Mouse (Mus musculus): ENCODE data around the gene Prss48.

Prss48 gene

GRCm38 (mm10) chr3:86002423-86002822 lies at the start of gene Prss48:
Gene Prss48 (minus strand): TSS chr3:86002491.
- peak; percentile 7 for DNase-seq (ENCODE audit: low read depth)

DNA sequence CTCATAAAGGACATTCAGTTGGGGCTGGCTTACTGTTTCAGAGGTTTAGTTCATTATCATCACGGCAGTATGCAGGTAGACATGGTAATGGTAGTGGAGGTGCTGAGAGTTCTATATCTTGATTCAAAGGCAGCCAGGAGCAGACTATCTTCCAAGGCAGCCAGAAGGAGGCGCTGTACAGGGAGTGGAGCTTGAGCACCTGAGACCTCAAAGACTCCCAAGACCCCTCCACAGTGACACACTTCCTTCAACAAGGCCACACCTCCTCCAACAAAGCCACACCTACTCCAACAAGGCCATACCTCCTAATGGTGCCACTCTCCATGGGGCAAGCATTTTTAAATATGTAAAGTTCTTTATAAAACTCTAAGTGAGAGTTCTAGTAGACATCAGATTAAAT lies 46.8 kb upstream of the Prss48 start:
- DNase-seq (ENCODE audit: low read depth) = no peak

DNA sequence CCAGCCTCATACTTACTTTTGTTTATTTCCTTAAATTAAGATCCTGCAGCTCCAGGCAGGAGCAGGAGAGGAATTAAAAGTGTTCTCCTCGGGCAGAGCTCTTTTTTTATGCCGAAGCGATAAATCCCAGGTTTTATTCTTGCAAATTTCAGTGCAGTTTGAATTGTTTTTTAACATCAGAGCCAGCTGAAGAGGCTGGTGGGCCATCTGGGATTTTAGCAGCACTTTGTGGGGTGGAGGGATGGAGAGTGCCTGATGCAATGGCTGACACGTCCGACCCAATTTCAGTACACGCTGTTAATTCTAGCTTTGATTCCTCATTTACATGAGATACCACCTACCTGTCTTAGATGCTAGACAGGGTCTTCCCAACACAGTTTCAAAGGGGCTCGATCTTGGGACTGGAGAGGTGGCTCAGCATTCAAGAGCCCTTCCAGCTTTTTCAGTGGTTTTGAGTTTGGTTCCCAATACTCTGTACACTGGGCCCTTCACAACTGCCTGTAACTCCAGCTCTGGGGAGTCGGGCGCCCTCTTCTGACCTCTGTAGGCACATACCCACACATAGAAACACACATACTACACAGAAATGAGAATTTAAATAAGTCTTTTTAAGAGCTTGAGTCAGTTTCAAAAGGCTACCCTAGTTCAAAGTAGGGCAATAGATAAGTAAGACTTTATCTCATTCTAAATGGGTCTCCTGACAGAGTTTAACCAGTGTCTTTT lies 45.6 kb upstream of the Prss48 start:
- DNase-seq (ENCODE audit: low read depth) = no peak

DNA sequence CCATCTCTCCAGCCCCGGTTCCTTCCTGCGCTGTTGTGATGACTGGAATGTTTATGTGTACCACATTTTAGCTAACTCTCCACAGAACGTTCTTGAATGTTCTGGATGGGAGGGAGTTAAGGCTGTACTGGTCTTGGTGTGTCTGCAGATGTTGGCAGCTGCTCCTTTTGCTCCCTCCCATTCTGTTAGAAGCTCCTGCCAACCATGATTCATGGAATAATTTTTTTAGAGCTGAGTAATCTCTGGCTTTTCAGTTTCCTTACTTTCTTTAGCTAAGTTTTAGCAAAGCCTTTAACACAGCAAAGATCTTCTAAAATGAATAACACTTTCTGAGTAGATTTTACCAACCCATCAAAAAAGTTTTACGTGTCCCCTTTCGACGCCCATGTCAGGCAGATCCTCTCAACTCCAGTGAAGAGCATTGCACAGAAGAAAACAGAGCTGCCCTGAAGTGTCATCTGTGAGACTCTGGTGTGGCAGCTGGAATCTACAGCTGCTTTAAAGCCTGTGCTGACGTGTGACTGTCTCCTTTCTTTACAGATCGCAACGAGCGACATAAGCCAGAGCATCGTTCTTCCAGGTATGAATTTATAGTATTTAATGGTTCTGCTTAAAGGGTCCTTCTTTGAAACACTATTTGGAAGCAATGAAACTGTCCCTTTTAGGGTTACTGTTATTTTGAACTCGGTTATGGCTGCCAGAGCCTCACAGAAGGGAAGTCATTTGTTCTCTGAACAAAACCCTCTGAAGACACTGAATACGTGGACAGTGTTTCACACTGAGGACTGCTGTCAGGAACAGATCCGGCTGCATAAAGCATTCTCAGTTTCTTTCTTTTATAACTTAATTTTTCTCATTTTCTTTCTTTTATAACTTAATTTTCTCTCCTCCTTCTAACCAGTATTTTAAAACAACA lies 38.3 kb upstream of the Prss48 start:
- DNase-seq (ENCODE audit: low read depth) = no peak

DNA sequence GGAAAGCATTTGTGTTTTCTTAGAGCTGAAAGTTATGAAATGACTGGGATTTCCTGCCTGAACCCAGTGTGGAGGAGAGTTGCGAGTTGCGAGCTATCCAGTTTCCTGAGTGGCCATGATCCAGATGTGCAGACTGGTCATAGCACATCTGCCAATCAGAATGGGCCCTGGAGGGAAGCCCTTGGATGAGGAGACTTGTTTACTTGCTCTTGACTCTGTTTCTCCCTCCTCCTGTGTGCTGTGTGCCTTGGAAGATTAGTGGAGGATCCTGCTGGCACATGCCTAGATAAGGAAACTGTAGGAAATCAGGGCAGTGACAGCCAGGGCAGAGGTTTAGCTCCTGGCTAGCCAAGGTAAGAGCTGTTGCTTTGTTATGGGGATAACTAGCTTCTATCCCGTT lies 36.4 kb upstream of the Prss48 start:
- no peak for DNase-seq (ENCODE audit: low read depth)

- no peak for DNase-seq (ENCODE audit: low read depth)
These were observed 35.7 kb upstream of the Prss48 start for GRCm38 (mm10) chr3:86037926-86038484.

- no peak for DNase-seq (ENCODE audit: low read depth)
These were observed 31.3 kb upstream of the Prss48 start for GRCm38 (mm10) chr3:86033455-86034090.

GRCm38 (mm10) chr3:86030566-86030965 lies 28.3 kb upstream of the Prss48 start:
- no peak for DNase-seq (ENCODE audit: low read depth)

DNA sequence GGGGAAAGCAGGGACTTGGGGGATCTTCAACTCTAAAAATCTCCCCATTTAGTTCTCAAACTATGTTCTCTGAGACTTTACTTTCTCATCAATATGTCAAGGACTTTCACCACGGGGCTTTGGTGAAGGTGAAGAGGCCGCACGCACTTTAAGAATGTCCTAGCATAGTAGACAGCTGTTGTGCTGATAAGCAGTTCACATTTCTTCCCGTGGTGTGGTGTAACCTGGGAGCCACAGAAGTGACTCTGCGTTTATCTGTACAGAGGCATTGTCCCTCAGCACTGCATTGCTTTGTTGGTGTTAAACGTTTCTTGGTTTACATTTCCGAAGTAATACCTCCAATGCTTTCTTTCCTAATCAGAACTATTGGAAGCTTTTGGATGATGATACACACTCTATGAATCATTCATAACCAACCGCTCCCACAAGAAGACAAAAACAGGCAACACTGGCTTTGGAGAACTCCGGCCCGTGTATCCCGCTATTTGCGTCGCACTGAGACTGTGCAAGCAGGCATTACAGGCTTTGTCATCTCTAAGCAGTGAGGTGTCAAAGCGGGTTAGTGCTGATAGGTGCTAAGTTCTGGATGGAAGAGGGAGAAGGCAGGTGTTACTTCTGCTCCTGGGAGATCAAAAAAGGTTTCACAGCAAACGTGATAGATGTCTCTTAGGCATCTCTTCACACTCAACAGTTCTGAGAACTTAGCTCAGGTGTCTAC lies 26.5 kb upstream of the Prss48 start:
- DNase-seq (ENCODE audit: low read depth) = no peak

DNA sequence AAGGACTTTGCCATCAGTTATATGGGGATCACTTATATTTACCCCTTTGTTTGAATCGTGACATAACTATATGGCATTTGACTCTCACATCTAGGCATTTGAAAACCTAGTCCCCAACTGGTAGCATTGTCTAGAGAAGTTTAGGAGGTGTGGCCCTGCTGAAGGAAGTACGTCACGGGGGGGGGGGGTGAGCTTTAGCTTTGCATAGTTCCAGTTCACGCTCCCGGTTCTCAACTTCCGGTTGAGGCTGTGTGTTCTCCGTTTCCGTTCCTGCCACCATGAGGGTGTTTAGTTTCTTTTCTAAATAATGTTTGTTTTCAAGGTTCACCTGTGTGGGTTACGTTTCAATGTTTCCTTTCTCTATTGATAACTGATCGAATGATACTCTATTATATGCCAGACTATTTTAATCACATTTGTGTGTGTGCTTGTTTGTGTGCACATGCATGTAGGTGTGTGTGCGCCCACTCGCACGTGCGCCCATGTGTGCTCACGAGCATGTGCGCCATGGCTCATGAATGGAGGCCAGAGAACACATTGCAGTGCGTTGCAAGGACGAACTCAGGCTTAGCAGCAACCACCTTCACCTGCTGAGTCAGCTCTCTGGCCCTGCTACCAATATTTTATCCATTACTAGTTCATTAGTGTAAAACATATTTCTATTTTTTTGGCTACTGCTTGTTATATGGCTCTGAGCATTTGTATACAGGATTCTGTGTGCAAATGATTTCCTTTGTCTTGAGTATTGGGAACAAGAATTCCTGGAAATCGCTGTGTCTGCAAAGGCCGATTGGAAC lies 23.2 kb upstream of the Prss48 start:
- DNase-seq (ENCODE audit: low read depth) = no peak

- DNase-seq (ENCODE audit: low read depth) = no peak
These were observed 21.9 kb upstream of the Prss48 start for GRCm38 (mm10) chr3:86024065-86024795.

DNA sequence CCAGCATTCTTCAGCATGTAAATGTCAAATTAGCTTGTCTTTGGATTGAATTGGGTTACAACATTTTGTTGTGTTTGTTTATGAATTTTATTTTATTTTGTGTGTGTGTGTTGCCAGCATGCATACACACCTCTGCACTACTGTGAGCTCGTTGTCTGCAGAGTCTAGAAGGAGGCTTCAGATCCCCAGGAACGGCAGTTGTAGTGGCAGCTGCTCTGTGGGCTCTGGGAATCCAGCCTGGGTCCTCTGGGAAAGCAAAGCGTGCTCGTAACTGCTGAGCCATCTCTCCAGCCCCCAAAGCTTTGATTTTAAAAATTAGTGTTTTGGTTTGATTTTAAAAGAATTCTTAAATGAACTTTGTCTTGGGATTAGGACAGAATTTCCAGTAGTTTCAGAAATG lies 19.4 kb upstream of the Prss48 start:
- DNase-seq (ENCODE audit: low read depth) = no peak

DNA sequence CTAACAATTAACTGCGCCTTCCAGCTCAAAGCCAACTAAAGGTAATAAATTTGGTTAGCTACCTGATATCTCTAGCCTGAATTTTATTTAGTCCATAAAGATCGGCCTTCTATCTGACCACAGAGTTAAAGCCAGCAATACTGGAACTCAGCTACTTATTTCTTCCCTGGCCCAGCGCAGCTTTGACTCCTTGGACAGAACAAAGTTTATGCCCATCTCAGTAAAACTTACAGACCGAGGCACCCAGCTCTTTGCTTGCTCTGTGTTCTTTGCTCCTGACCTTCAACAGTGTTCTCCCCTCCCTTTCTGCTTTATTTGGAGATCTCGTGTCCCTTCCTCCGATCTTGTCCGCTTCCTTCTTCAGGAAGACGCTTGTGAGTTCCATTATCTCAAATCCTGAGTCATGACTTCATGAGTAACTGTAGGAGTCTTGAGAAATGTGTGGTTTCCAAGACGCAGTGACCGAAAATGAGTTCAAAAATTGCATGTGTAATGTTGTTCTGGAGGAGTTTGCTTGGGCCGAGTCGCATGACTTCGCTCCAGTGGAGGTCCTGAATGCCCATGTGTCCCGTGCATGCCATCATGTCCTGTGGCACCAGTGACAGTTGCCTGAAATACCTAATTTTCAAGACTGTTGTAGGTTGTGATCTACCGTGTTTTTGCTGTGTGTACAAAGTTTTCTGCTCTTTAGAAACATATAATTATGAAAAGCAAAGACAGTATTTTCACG lies 18.8 kb upstream of the Prss48 start:
- DNase-seq (ENCODE audit: low read depth) = no peak

- DNase-seq (ENCODE audit: low read depth) = no peak
These were observed 15.2 kb upstream of the Prss48 start for GRCm38 (mm10) chr3:86017484-86017883.

DNA sequence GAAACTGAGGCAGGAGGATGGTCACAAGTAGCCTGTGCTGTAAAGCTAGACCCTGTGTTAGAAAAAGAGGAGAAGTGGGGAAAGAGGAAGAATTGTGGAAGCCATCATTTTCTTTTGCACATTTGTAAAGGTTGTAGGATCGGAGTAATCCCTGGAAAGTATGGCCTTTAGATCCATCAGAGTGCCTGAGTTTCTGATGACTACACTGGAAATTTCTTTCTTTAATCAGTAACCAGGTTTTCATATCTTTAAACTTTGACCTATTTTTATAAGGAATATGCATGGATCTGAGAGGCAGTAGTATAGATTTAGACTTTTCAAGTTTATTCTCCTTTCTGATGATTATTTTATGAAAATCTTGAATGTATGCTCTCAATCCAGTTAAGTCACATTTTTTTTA lies 14.7 kb upstream of the Prss48 start:
- no peak for DNase-seq (ENCODE audit: low read depth)

- DNase-seq (ENCODE audit: low read depth) = no peak
These were observed 11.5 kb upstream of the Prss48 start for GRCm38 (mm10) chr3:86013837-86014236.

GRCm38 (mm10) chr3:86011833-86012232 lies 9.5 kb upstream of the Prss48 start:
- no peak for DNase-seq (ENCODE audit: low read depth)

- DNase-seq (ENCODE audit: low read depth) = no peak
These were observed 9.1 kb upstream of the Prss48 start for GRCm38 (mm10) chr3:86011373-86011772.

- no peak for DNase-seq (ENCODE audit: low read depth)
These were observed 8.3 kb upstream of the Prss48 start for GRCm38 (mm10) chr3:86010618-86011017.

DNA sequence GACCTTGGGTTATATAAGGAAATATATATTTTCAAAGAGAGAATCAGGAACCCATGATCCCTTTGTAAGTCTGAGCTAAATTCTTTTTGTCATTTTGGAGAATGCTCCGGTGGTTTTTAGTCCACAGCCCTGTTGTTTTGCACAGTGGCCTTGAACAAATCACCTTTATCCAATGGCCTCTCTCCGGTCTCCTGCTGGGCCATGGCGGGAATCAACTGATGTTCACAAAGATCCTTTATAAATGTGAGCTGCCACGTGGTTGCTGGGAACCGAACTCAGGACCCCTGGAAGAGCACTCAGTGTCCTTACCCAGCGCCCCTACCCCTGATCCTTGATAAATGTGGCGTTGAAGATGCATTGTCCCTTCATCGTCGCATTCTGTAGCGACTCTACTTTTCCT lies 2.5 kb upstream of the Prss48 start:
- no peak for DNase-seq (ENCODE audit: low read depth)
